Mouse (Mus musculus): Measurements from ENCODE around the gene Sergef.
A peak's percentile ranks its signal among the peaks of the same experiment; 100 is the strongest.

The Sergef gene

DNA sequence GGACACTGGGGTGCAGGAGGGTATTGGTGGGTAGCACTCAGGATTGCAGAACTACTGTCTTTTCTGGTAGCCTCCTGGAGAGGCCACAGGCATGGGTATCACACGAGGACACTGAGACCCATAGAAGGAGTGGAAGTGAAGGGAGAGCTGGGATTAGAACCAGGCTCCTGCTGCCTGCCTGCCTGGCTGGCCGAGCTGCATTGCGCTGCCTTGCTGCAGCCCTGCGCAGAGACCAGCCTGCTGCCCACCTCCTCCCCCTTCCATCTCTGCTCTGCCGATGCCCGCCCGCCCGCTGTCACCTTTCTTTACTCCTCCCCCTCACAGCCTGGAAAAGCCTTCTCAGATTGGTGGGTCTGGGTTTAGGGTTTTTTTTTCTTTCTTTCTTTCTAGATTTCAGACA lies 239.3 kb downstream of the Sergef start:
- DNase-seq, result no peak

DNA sequence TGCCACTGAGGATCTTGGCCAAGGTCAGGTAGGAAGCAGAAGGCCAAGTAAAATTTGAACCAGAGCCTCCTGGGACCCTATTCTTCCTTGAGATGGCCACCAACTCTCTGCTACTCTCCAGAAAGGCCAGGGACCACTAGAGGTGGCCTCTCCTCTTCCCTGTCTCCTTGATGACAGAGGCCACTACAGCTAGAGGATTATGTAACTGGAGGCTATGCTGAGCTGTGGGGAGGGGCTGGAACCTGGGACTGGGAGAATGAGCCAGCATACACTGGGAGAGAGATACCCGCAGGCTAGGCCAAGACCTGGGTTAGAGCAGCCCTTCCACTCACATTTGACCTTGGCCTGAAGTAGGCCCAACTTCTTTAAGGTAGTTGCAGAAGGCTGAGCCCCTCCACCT lies 239.9 kb downstream of the Sergef start:
- DNase-seq, result no peak

DNA sequence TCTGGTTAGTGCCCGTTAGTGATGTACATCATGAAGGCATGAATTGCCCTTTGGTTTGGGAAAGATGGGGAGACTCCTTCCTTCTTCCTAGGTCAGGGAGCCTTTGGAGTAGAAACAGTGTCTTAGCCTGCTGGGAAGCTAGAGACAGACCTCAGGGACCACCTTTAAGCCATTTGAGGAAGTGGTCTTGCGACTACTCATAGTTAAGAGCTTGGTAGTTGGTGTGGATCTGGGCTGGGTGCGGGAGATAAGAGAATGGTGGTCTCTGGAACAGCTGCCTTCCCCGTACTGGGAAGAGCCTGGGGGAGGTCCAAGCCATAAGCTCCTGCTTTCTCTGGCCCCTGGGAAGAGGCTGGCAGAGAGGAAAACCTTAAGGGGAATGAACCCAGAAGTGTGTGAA lies 241.0 kb downstream of the Sergef start:
- no peak for DNase-seq

DNA sequence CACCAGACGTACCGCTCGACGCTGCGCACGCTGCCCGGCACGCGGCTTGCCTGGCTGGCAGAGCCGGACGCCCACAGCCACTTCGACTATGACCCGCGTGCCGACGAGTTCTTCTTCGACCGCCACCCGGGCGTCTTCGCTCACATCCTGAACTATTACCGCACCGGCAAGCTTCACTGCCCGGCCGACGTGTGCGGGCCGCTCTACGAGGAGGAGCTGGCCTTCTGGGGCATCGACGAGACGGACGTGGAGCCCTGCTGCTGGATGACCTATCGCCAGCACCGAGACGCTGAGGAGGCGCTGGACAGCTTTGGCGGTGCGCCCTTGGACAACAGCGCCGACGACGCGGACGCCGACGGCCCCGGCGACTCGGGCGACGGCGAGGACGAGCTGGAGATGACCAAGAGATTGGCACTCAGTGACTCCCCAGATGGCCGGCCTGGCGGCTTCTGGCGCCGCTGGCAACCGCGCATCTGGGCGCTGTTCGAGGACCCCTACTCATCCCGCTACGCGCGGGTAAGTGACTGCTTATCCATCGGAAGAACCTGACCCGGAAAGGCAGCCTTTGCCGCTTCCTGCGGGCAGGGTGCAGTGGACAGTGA lies 241.8 kb downstream of the Sergef start:
- DNase-seq, result no peak

DNA sequence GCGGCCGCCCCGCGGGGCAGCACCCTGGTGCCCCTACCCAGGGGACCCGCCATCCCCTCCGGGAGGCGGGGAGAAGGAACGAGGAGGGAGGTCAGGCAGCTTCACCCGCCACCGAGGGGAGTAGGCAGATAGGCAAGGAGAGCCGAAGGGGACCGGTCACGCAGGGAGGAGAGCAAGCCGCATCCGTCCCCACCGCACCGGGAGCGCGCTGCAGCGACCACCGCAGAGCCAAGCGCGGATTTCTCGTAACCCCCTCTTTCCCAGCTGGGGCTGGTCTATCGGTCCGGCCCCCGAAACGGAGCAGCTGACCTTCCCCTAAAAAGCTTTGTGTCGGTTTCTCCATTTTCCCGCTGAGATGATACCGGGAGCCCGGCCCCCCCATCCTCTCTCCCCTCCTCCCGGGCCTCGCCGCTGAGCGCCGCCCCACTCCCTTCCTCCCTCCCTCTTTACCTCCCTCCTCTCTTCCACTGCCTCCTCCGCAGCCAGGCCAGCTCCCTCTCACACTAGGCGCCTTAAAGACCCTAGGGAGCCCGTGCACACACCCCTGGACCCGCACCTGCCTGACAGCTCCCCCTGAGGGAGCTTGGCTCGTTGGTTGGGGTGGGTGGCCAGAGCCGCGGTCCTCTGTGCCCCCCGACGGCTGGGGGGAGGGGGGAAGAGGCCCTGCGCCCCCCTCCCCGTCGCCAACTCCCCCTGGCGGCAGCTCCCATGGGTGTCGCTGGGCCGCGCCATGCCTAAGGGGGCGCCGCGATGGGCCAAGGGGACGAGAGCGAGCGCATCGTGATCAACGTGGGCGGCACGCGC lies 242.5 kb downstream of the Sergef start:
- DNase-seq, result no peak

DNA sequence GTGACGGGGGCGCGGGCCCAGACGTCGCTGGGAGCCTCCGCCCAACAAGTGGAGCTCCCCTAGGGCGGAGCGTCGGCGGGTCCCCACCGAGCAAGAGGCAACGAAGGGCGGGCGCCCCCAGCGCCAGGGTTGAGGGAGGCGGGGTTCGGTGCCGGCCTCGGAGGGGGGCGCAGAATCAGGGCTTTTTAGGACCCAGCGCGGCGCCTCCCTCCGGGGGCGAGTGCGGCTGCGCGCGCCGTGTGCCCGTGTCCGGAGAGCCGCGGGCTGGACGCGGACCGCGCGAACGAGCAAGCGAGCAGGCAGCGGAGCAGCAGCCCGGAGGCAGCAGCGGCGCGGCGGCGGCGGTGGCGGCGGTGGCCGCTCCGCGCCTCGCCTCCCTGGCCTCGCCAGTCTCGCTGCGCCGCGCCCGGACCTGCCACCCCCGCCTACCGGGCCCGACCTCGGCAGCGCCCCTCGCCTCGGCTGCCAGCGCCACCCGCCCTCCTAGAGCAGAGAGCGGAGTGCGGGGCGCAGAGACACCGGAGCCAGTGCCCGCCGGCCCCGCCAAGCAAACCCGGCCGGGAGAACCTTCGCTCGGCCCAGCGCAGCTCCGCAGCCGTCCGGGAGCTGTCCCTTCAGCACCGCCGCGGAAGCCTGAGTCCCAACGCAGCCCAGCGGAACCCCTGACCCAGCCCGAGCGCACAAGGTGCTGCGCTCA lies 243.2 kb downstream of the Sergef start, which contains the start of gene Kcnc1:
Gene Kcnc1 (plus strand): TSS at position 267 of the 697 bp plus-strand sequence.
- DNase-seq, result peak; percentile 84 to 86

DNA sequence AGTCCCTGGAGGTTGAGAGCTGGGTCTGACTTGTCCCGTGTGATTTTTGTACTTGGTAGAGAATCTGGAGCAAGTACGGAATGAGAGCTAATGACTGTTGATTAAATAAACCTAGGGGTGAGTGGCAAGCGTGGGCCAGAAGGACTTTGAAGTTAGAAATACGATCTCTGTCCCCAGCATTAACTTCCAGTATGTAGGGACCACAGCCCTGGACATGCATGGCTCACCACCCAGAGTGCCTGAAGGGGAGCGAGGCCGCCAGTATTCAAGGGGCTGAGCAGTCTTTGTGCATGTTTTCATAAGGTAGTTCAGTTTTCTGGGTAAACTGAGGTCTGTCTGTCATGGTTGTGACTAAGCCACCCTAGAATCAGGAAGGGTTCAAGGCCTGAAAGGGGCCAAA lies 244.0 kb downstream of the Sergef start:
- no peak for DNase-seq

DNA sequence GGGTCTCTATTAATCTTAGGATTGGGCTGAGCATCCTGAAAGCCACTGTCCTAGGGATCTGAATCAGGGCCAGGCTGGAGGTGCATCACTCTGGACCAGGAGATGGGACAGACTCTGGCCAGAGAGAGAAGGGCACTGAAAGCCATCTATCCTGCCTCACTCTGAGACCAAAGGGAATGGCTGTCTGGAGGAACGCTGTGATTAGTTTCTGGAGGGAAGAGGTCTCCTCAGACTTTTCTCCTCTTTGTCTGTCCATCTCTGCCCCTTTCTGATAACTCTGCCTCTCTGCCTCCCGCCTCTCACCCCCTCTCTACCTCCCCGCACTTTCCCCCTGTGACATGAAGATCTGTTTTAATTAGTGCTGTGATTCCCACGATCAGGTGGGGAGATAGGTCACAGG lies 244.7 kb downstream of the Sergef start:
- DNase-seq, result no peak

DNA sequence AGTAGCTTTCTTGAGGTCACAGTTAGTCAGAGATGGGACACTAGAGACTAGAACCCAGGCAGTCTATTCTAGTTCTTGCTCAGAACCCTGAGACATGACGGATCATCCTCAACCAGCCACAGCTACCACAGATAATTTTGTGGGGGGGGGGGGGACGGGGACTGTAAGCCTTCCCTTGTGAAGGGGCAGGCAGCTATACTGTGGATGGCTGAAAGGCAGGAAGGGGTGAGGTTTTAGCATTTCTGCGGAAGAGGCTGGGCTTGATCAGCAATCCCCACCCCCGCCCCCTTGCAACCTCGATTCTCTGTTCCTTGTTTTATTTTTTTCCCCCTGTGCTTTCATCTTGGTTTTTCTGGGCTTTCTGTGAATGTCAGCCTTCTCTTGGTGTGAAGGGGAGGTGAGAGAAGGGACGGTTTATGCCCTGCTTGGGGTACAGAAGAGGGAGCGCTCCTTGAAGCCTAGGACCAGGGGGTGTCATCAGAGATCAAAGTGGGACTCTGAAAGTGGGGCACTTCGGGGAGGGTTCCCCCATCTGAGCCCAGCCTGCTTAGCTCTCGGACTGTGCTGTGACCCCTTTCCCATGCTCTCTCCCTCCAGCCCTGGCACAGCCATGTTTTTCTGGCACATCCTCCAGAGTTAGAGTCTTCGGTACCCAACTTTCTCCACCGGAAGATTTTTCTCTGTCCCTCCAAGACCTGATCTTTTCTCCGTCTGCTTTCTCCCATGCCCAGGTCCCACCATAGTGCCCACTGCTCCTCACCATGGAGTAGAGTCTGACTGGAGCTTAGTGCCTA lies 245.7 kb downstream of the Sergef start:
- DNase-seq, result no peak

Measured in kidney, postnatal 25 days (tissue).